Mouse (Mus musculus) myocyte (in vitro differentiated cells): ENCODE measurements around the gene Wdhd1.

Experiments used
- CEBPB ChIP-seq: IDR thresholded peaks from 2 replicates; pipeline ENCODE4 v1.6.1; 2011; ENCODE audit warnings: mild to moderate bottlenecking, moderate library complexity; ENCODE audit not compliant: poor library complexity, insufficient read depth, severe bottlenecking
- E2F4 ChIP-seq: IDR thresholded peaks from one replicate; pipeline ENCODE4 v1.6.1; 2011; ENCODE audit warnings: mild to moderate bottlenecking, control low read depth, moderate library complexity; ENCODE audit not compliant: insufficient read depth
- MAX ChIP-seq: IDR thresholded peaks from one replicate; pipeline ENCODE4 v1.6.1; 2011; ENCODE audit warnings: low read depth, mild to moderate bottlenecking, control low read depth
- MYOG ChIP-seq, 3 experiments: IDR thresholded peaks; one replicate each; pipeline ENCODE4 v1.6.1; 2011; ENCODE audit warnings: control low read depth in 2 of 3, low read depth in 2 of 3, mild to moderate bottlenecking in 2 of 3; ENCODE audit not compliant: insufficient read length in 2 of 3, control insufficient read depth in 1 of 3, insufficient read depth in 1 of 3
- POLR2A ChIP-seq: IDR thresholded peaks from one replicate; pipeline ENCODE4 v1.6.1; 2011; ENCODE audit warnings: low read depth, mild to moderate bottlenecking, control low read depth, moderate library complexity; ENCODE audit not compliant: insufficient read length
- REST ChIP-seq: IDR thresholded peaks from one replicate; pipeline ENCODE4 v1.6.1; 2011; ENCODE audit warnings: mild to moderate bottlenecking, control low read depth, moderate library complexity; ENCODE audit not compliant: insufficient read depth, insufficient read length
- SRF ChIP-seq: IDR thresholded peaks from one replicate; pipeline ENCODE4 v1.6.1; 2011; ENCODE audit warnings: low read depth; ENCODE audit not compliant: control insufficient read depth, insufficient read length
- TCF12 ChIP-seq: IDR thresholded peaks from one replicate; pipeline ENCODE4 v1.6.1; 2011; ENCODE audit warnings: mild to moderate bottlenecking, control low read depth; ENCODE audit not compliant: poor library complexity, insufficient read depth, severe bottlenecking
- USF1 ChIP-seq: IDR thresholded peaks from one replicate; pipeline ENCODE4 v1.6.1; 2011; ENCODE audit warnings: low read depth, mild to moderate bottlenecking, control low read depth, moderate library complexity

DNA sequence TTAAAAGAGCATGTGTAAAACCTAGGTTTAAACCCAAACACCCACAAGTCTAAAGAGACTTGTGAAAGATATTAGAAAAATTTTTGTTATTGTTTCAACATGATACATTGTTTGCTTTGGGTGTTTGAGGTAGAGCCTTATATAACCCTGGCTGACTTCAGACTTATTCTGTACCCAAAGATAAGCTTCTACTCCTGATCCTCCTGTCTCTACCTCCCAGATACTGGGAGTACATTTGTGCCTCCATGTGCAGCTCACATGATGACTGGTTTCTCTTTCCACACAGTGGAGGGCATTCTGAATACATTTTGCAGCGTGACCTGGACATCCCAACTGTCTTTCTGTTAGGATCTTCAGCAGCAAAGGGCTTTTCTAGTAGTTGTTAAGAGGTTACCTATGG lies 9.6 kb upstream of the Wdhd1 start:
- no peak for TF ChIP-seq USF1
- TF ChIP-seq MAX, result no peak
- TF ChIP-seq POLR2A, result no peak
- TF ChIP-seq SRF, result no peak
- TF ChIP-seq CEBPB, result no peak
- no peak for TF ChIP-seq REST
- TF ChIP-seq E2F4, result no peak
- no peak for TF ChIP-seq TCF12
- TF ChIP-seq MYOG (IDR thresholded peaks at IDR 0.05; ENCODE audit: control insufficient read depth in 1 of 3, insufficient read depth in 1 of 3, insufficient read length in 2 of 3, low read depth in 2 of 3), result no peak
